Mouse (Mus musculus): ENCODE data around the gene Crisp2. TPM values are rescaled to one million over a fixed set of nuclear protein-coding genes. Genes with fewer than 3 reads are reported as not detected.

Crisp2 gene
- total and polyA plus RNA-seq, 3 experiments = not detected

DNA sequence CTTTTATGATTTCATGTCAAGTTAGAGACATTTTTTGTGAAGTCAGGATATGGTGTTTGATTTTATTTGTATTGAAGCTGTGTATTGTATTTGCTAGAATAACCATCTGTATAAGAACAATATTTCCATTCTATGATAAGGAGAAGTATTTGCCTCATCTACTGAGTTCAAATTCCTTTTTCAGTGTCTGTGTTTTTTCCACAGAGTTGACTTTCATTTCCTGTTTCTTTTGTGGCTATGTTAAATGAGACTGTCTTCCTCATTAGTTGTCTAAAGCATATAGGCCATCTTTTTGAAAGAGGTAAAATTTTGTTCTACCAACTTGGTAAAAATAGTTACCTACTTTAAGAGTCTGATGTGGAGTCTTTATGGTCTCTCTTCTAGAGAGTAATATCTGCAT is 90.5 kb downstream of the Crisp2 start:
- no peak for DNase-seq

Other genes starting within 250 kb of the Crisp2 start
- gene Esp6, start 245.5 kb downstream of the Crisp2 start, total RNA-seq (2021) = not detected
- not detected in 2 replicates for gene Esp6, start 245.5 kb downstream of the Crisp2 start, polyA plus RNA-seq (2012; rRNA removed)
- not detected for gene Esp4, start 208.4 kb downstream of the Crisp2 start, total RNA-seq (2021)
- gene Esp4, start 208.4 kb downstream of the Crisp2 start, polyA plus RNA-seq (2012; rRNA removed) = not detected in 2 replicates
- gene Esp3, start 174.9 kb downstream of the Crisp2 start, total RNA-seq (2021) = not detected
- gene Esp3, start 174.9 kb downstream of the Crisp2 start, polyA plus RNA-seq (2012; rRNA removed) = not detected in 2 replicates
- not detected for gene Esp1, start 79.9 kb downstream of the Crisp2 start, total RNA-seq (2021)
- gene Esp1, start 79.9 kb downstream of the Crisp2 start, polyA plus RNA-seq (2012; rRNA removed) = not detected in 2 replicates
- gene Rhag, start 4.1 kb upstream of the Crisp2 start, total RNA-seq (2021) = not detected
- not detected in 2 replicates for gene Rhag, start 4.1 kb upstream of the Crisp2 start, polyA plus RNA-seq (2012; rRNA removed)
- gene 9130008F23Rik, start 73.6 kb upstream of the Crisp2 start, total RNA-seq (2021) = 1 to 10 TPM in 1 of 2 experiments, under 1 TPM in 1; 0.55 to 1.1 TPM
- gene 9130008F23Rik, start 73.6 kb upstream of the Crisp2 start, polyA plus RNA-seq (2012; rRNA removed) = 0.24 and 0.60 TPM in 2 replicates
- gene Glyatl3, start 107.3 kb upstream of the Crisp2 start, total RNA-seq (2021) = not detected
- gene Glyatl3, start 107.3 kb upstream of the Crisp2 start, polyA plus RNA-seq (2012; rRNA removed) = not detected in 2 replicates
- 100 to 1,000 TPM; 164 to 177 TPM for gene Mut, start 127.7 kb upstream of the Crisp2 start, total RNA-seq (2021)
- gene Mut, start 127.7 kb upstream of the Crisp2 start, polyA plus RNA-seq (2012; rRNA removed) = 10.1 and 11.4 TPM in 2 replicates
- 1 to 10 TPM; 7.8 to 8.7 TPM for gene Cenpq, start 128.0 kb upstream of the Crisp2 start, total RNA-seq (2021)
- gene Cenpq, start 128.0 kb upstream of the Crisp2 start, polyA plus RNA-seq (2012; rRNA removed) = 0.29 and 0.65 TPM in 2 replicates